Mouse (Mus musculus) myocyte (in vitro differentiated cells): Measurements from ENCODE around the gene Ascl3. TPM values are rescaled to one million over a fixed set of nuclear protein-coding genes. Genes with fewer than 3 reads are reported as not detected.

ENCODE experiments used
- H3K27me3 ChIP-seq: one replicate; pipeline ENCODE4 v1.6.1; 2011; ENCODE audit not compliant: control insufficient read depth, insufficient read depth, insufficient read length
- H3K36me3 ChIP-seq: one replicate; pipeline ENCODE4 v1.6.1; 2011; ENCODE audit not compliant: control insufficient read depth, insufficient read depth
- H3K4me2 ChIP-seq: one replicate; pipeline ENCODE4 v1.6.1; 2011; ENCODE audit warnings: low read depth, control low read depth
- H3K4me3 ChIP-seq: one replicate; pipeline ENCODE4 v1.5.1; 2011; ENCODE audit warnings: mild to moderate bottlenecking, control low read depth, moderate library complexity
- H3K79me2 ChIP-seq: one replicate; pipeline ENCODE4 v1.6.1; 2011; ENCODE audit not compliant: control insufficient read depth, insufficient read depth
- H3ac ChIP-seq: one replicate; pipeline ENCODE4 v1.6.1; 2011; ENCODE audit not compliant: control insufficient read depth, insufficient read length
- CEBPB ChIP-seq: IDR thresholded peaks from 2 replicates; pipeline ENCODE4 v1.6.1; 2011; ENCODE audit warnings: mild to moderate bottlenecking, moderate library complexity; ENCODE audit not compliant: poor library complexity, insufficient read depth, severe bottlenecking
- E2F4 ChIP-seq: IDR thresholded peaks from one replicate; pipeline ENCODE4 v1.6.1; 2011; ENCODE audit warnings: mild to moderate bottlenecking, control low read depth, moderate library complexity; ENCODE audit not compliant: insufficient read depth
- MAX ChIP-seq: IDR thresholded peaks from one replicate; pipeline ENCODE4 v1.6.1; 2011; ENCODE audit warnings: low read depth, mild to moderate bottlenecking, control low read depth
- MYOD1 ChIP-seq, 3 experiments: IDR thresholded peaks; one replicate each; pipeline ENCODE4 v1.6.1; 2011; ENCODE audit warnings: control low read depth in 2 of 3, low read depth in 2 of 3, mild to moderate bottlenecking in 2 of 3, moderate library complexity in 1 of 3; ENCODE audit not compliant: insufficient read length in 2 of 3, control insufficient read depth in 1 of 3
- MYOG ChIP-seq, 3 experiments: IDR thresholded peaks; one replicate each; pipeline ENCODE4 v1.6.1; 2011; ENCODE audit warnings: control low read depth in 2 of 3, low read depth in 2 of 3, mild to moderate bottlenecking in 2 of 3; ENCODE audit not compliant: insufficient read length in 2 of 3, control insufficient read depth in 1 of 3, insufficient read depth in 1 of 3
- POLR2A ChIP-seq: IDR thresholded peaks from one replicate; pipeline ENCODE4 v1.6.1; 2011; ENCODE audit warnings: low read depth, mild to moderate bottlenecking, control low read depth, moderate library complexity; ENCODE audit not compliant: insufficient read length
- POLR2AphosphoS2 ChIP-seq: IDR thresholded peaks from one replicate; pipeline ENCODE4 v1.6.1; 2011; ENCODE audit warnings: low read depth, control low read depth; ENCODE audit not compliant: insufficient read length
- REST ChIP-seq: IDR thresholded peaks from one replicate; pipeline ENCODE4 v1.6.1; 2011; ENCODE audit warnings: mild to moderate bottlenecking, control low read depth, moderate library complexity; ENCODE audit not compliant: insufficient read depth, insufficient read length
- SRF ChIP-seq: IDR thresholded peaks from one replicate; pipeline ENCODE4 v1.6.1; 2011; ENCODE audit warnings: low read depth; ENCODE audit not compliant: control insufficient read depth, insufficient read length
- TCF12 ChIP-seq: IDR thresholded peaks from one replicate; pipeline ENCODE4 v1.6.1; 2011; ENCODE audit warnings: mild to moderate bottlenecking, control low read depth; ENCODE audit not compliant: poor library complexity, insufficient read depth, severe bottlenecking
- TCF3 ChIP-seq: IDR thresholded peaks from one replicate; pipeline ENCODE4 v1.6.1; 2011; ENCODE audit warnings: low read depth, control low read depth; ENCODE audit not compliant: insufficient read length
- USF1 ChIP-seq: IDR thresholded peaks from one replicate; pipeline ENCODE4 v1.6.1; 2011; ENCODE audit warnings: low read depth, mild to moderate bottlenecking, control low read depth, moderate library complexity
- polyA plus RNA-seq: library from polyadenylated mRNA; unstranded; fragments of >200 nt; fragmentation: generic; extraction: Trizol; gene quantifications from one replicate; pipeline ENCODE4 v1.2.1, GENCODE M21; 2012; ENCODE audit warnings: missing spikeins

Gene Ascl3
- polyA plus RNA-seq, 1 experiment, result 0.24 TPM

DNA sequence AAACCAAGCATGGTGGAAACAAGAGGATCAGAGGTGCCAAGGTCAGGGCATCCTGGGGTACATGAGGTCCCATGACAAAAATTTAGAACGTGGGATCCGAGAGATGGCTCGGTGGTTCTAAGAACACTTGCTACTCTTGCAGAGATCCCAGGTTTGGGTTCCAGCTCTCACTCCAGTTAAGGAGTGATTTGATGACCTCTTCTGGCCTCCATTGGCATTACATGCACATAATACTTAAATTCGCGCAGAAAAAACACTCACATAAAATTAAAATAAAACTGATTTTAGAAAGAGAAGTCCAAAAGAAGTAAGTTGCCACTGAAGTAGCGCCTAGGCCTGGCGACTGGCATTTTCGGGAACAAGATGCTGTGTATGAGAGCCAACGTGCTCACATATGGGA lies 12.2 kb downstream of the Ascl3 start:
- no peak overlapping the region for H3K4me3 ChIP-seq
- no peak for TF ChIP-seq SRF

DNA sequence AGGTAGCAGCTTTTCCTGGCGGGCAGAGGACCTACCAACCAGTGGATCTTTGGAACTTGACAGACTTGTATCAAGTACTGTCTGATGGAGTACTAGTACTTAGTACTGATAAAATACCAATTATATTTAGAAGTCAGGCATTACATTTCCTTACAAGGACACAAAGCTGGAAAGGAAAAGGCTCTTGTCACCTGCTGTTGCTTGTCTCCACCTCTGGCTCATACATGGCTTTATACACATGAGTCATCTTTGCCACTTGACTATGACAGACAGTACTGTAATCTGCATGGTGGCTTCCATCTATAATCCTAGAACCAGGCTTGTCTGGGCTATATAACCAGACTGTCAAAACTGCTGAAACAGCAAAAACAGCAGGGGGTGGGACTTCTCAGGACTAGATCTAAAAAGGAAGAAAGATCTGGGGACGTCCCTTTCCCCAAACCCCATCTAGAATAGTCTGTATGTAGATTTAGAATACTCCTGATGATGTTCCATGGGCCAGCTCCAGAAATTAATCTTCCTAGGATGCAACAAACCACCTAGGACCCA lies 18.0 kb downstream of the Ascl3 start:
- no peak for TF ChIP-seq MAX
- peak; percentile 60 to 85 (median 84) for TF ChIP-seq MYOD1 (IDR thresholded peaks at IDR 0.05; ENCODE audit: control insufficient read depth in 1 of 3, insufficient read length in 2 of 3, low read depth in 2 of 3)
- Histone ChIP-seq H3K79me2 (peaks cover 5% of the 10 kb centered on the region), H3K36me3 (peaks cover 12% of the 10 kb centered on the region), H3K27me3 (no peaks in the 10 kb centered on the region), H3K4me2 (peak overlapping the region; percentile 37), H3K4me3 (peak overlapping the region; percentile 31), H3ac (no peak overlapping the region)

More for the DNA sequence above, 12.2 kb downstream of the Ascl3 start:
- Histone ChIP-seq H3K36me3 (no peaks in the 10 kb centered on the region), H3K27me3 (no peaks in the 10 kb centered on the region), H3K79me2 (peaks cover 5% of the 10 kb centered on the region), H3ac (no peak overlapping the region), H3K4me2 (peak overlapping the region; percentile 26)

DNA sequence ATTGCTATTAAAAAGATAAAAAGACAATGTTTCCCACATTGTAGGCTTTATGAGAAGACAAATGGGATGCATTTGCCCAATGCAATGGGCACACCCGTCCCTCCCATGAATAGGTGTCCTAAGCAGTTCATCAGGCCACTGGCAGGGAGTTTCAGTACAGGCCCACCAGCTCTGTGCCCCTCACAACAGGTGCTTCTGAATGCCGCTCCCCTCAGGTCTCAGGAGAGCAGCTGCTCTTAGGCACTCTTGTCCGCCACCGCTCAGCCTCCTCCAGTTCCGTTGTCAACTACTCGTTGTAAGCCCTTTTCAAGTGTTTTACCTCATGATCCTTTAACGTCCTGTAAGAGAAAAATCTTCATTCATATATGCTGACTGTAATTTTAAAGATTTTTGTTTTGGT lies 19.3 kb downstream of the Ascl3 start:
- TF ChIP-seq E2F4 (no peak), POLR2A (no peak), SRF (no peak), TCF12 (no peak), TCF3 (no peak), REST (no peak), MYOG (IDR thresholded peaks at IDR 0.05; ENCODE audit: control insufficient read depth in 1 of 3, insufficient read depth in 1 of 3, insufficient read length in 2 of 3, low read depth in 2 of 3) (peak in 2 of 3 experiments; percentile 72 to 76), USF1 (no peak), POLR2AphosphoS2 (no peak), CEBPB (no peak), MYOD1 (IDR thresholded peaks at IDR 0.05; ENCODE audit: control insufficient read depth in 1 of 3, insufficient read length in 2 of 3, low read depth in 2 of 3) (peak in 2 of 3 experiments; percentile 56 to 76), MAX (no peak)
- Histone ChIP-seq H3ac (no peak overlapping the region), H3K27me3 (no peaks in the 10 kb centered on the region), H3K4me3 (no peak overlapping the region), H3K36me3 (peaks cover 12% of the 10 kb centered on the region), H3K79me2 (peaks cover 5% of the 10 kb centered on the region), H3K4me2 (no peak overlapping the region)

DNA sequence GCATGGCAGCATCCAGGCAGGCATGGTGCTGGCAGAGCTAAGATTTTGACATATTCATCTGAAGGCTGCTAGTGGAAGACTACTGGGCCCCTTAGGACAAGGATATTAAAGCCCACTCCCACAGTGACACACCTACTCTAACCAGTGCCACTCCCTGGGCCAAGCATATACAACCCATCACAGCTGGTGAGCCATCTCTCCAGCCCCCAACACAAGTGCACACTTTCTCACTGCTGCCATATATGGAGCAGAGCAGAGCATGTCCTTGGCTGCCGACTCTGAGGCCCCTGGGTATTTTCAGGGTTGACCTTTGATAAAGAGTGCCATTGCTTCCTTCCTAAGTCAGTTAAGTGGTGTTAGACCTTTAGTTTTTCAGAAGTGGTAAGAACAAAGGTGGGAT lies 21.5 kb downstream of the Ascl3 start:
- no peak overlapping the region for H3K4me2 ChIP-seq
- peaks cover 4% of the 10 kb centered on the region for H3K79me2 ChIP-seq
- peaks cover 12% of the 10 kb centered on the region for H3K36me3 ChIP-seq
- no peak overlapping the region for H3ac ChIP-seq
- H3K27me3 ChIP-seq, result no peaks in the 10 kb centered on the region
- no peak overlapping the region for H3K4me3 ChIP-seq
- TF ChIP-seq USF1, result no peak
- no peak for TF ChIP-seq POLR2A
- TF ChIP-seq SRF, result peak; percentile 91
- no peak for TF ChIP-seq TCF3
- TF ChIP-seq CEBPB, result no peak
- peak in 2 of 3 experiments; percentile 20 to 58 for TF ChIP-seq MYOG (IDR thresholded peaks at IDR 0.05; ENCODE audit: control insufficient read depth in 1 of 3, insufficient read depth in 1 of 3, insufficient read length in 2 of 3, low read depth in 2 of 3)
- TF ChIP-seq TCF12, result no peak
- no peak for TF ChIP-seq REST
- TF ChIP-seq MYOD1 (IDR thresholded peaks at IDR 0.05; ENCODE audit: control insufficient read depth in 1 of 3, insufficient read length in 2 of 3, low read depth in 2 of 3), result peak in 2 of 3 experiments; percentile 18 to 62
- no peak for TF ChIP-seq MAX
- no peak for TF ChIP-seq E2F4
- TF ChIP-seq POLR2AphosphoS2, result no peak

DNA sequence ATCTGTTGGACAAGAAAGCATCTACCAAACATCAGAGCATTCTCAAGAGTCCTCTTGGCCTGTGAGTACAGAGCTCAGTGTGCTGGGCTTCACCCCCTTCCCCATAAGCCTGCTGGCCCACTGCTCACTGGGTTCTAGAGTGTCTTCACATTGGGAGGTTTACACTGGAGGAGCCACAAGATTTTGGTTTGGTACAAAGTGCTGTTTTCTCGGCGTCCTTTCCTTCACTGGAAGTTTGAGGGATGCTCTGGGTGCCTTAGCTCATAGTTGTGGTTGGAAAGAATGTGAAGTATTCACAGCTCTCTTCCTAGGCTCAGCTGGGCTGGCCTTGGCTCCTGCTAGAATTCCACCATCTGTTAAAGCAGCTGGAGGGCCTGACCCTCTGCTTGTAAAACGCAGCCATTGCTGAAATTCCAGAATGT lies 22.6 kb downstream of the Ascl3 start:
- Histone ChIP-seq H3K36me3 (peaks cover 12% of the 10 kb centered on the region), H3K4me2 (peak overlapping the region; percentile 40), H3K4me3 (no peak overlapping the region), H3K27me3 (no peaks in the 10 kb centered on the region), H3K79me2 (no peaks in the 10 kb centered on the region), H3ac (no peak overlapping the region)
- TF ChIP-seq SRF (no peak), POLR2AphosphoS2 (no peak), E2F4 (no peak), TCF12 (peak; percentile 98), MYOD1 (IDR thresholded peaks at IDR 0.05; ENCODE audit: control insufficient read depth in 1 of 3, insufficient read length in 2 of 3, low read depth in 2 of 3) (peak; percentile 74 to 93 (median 90)), POLR2A (no peak), MAX (no peak), MYOG (IDR thresholded peaks at IDR 0.05; ENCODE audit: control insufficient read depth in 1 of 3, insufficient read depth in 1 of 3, insufficient read length in 2 of 3, low read depth in 2 of 3) (peak; percentile 55 to 97 (median 96)), REST (no peak), USF1 (no peak), TCF3 (peak; percentile 75), CEBPB (no peak)
